Mouse (Mus musculus) retina, embryonic 14.5 days (tissue): Measurements from ENCODE around the gene Cdhr2.

Source experiments
- DNase-seq: peaks from one replicate; pipeline ENCODE4 v3.0.0-alpha.2; 2015; ENCODE audit warnings: low spot score

Gene Cdhr2

DNA sequence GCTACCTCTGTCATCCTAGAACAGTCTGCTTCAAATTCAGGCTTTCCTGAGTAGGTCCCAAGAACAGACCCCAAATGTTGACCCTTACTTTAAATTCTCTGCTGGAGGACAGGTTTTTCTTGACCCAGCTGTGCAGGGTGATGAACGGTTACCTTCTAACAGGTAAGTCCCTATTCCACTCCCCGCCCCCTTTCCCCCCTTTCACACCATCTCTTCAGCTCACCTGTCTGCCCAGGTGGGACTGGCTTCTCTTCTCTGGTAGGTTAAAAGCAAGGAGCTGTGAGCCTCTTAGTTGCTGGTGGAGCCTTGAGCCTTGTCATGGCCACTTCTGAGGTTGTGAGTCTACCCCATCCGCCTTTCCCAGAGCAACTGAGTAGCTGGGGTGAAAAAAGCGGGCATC lies 82.4 kb downstream of the Cdhr2 start, which contains the start of gene Eif4e1b:
TSS of gene Eif4e1b (plus strand) at position 301 of the 400 bp plus-strand sequence.
- no peak for DNase-seq
